Mouse (Mus musculus) erythroid progenitor cell, adult 5-6 weeks (primary cell): ENCODE results near the gene Slc22a7. TPM values are rescaled to one million over a fixed set of nuclear protein-coding genes. Genes with fewer than 3 reads are reported as not detected.

Experiments used
- ATAC-seq: replicated peaks from 2 replicates; pipeline ENCODE4 v1.8.0; 2016; ENCODE audit warnings: moderate number of reproducible peaks, mild to moderate bottlenecking, moderate TSS enrichment, inconsistent platforms; ENCODE audit not compliant: poor library complexity, low FRiP score, severe bottlenecking
- total RNA-seq, 2 experiments: library from RNA; stranded (forward) in 1 of 2; stranded (reverse) in 1 of 2; fragments of 150-400 nt in 1 of 2; fragments of 186-747, 209-891 nt in 1 of 2; gene quantifications; 2 replicates each; pipeline versions ENCODE4 v1.2.3 to v1.2.4; 2015 to 2017; ENCODE audit warnings: low replicate concordance in 2 of 2

Gene Slc22a7
- total RNA-seq (2015; ENCODE audit: low replicate concordance) (not detected in 2 replicates), total RNA-seq (2017; ENCODE audit: low replicate concordance) (not detected in 2 replicates)

DNA sequence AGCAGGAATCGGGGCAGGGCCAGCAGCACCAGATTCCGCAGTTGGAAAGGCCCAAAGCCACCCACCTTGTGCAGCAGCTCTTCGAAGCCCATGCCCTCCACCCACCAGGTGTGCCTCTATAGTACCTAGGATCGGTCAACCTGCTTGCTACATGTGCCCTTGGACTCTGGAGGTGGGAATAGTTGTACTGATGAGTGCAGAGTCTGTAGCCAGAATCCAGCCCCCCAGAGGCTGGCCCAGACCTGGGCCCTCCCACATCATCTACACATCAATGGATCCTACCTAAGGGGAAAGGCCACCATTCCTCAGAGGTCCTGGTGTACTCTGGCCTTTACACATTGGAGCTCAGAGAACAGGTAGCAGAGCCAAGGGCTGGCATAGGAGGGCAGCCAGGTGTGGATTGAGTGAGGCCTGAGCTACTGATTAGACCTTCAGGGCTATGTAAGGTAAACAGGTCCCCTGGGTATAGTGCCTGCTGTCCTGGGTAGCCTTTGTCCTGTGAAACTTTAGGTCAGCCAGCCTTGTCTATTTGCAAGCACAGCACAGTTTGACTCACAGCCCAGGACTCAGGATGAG lies at the start of gene Slc22a7:
TSS of gene Slc22a7 (minus strand) at position 160 of the 576 bp plus-strand sequence.
- no peak for ATAC-seq

DNA sequence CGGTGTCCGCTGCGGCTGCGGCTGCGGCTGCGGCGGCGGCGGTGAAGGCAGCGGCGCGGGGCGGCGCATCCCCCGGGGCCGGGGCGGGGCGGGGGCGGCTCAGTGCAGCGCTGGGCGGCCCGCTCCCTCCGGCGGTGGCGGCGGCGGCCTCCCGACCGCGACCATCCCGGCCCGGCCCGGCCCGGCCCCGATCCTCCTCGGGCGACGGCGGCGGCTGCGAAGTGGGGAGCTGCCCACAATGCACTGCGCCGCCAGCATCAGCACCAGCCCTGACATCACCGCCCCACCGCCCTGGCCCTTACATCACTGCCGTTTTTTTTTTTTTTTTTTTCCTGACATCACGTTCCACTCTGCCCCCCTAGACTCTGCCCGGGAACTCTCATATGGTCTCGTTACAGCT lies 49.2 kb upstream of the Slc22a7 start, which contains the start of gene Ttbk1:
TSS of gene Ttbk1 (minus strand) at position 245 of the 400 bp plus-strand sequence.
- ATAC-seq = no peak

DNA sequence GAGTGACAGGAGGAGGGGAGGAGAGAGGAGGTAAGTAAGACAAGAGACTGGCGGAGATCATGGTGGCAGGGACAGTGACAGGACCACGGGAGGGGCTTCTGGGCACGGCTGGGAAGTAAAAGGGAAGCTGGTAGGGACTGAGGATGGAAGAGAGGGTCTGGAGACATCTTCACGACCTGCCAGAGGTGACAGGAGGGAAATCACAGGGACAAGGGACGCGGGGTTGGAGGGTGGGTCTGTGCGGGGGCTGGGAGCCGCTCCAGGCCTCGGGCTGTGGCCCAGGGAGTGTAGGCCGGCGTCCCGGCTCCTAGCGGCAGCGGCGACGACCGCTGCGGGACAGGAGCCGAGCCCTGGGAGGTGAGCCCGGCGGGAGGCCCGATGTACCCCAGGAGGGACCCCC lies 48.7 kb upstream of the Slc22a7 start:
- no peak for ATAC-seq

DNA sequence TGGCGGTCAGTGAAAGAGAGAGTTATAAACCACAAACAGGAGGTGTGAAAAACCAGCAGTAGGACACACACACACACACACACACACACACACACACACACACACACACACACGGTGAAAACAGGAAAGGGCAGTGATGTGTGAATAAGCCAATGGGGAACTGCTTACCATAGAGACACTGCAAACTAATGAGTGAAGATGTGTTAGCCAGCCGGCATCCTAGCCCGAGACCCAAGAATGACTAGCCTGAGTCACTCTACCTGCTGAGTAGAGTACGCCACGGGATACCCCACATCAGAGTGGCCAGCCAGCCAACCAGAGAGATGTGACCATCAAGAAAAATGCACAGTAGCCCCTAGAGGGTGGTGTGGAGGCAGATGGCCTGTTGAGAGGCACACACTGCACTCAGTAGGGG lies 46.2 kb upstream of the Slc22a7 start:
- no peak for ATAC-seq

DNA sequence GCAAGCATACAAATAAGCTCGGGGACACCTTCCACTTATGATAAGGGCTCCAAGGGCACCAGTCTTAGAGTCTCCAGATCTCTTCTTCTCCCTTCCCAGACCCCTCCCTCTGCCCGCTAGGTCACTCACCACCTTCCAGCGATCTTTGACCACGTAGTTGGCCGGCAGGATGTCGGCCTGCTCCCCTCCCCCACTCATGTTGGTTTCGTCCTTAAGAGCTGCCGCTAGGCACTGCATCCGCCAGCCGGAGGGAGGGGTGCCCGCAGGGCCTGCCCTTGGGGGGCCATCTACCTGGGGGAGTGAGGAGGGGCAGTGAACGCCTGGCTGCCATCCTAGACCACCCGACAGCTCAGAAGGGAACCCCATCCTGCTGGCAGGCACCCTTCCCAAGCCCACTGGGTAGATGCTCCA lies 45.8 kb upstream of the Slc22a7 start:
- ATAC-seq = no peak

DNA sequence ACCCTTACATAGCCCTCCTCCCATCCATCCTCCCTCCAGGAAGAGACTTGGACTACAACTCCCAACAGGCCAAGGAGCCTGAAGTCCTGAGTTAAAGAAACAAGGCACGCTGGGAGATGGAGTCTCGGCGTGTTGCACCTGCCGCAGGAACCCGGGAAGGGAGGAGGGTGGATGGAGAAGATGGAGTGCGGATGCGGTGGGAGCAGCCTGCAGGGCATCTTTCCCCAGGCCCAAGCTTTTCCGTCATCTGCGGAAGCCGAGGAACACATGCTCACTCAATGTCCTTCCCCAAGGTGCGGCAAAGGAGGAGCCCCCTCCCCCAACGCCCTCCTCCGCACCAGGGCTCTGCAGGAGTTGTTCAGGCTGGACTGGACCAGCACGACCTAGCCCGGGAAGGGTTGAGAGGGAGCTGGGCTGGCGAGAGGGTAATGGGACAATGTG lies 45.3 kb upstream of the Slc22a7 start:
- no peak for ATAC-seq

DNA sequence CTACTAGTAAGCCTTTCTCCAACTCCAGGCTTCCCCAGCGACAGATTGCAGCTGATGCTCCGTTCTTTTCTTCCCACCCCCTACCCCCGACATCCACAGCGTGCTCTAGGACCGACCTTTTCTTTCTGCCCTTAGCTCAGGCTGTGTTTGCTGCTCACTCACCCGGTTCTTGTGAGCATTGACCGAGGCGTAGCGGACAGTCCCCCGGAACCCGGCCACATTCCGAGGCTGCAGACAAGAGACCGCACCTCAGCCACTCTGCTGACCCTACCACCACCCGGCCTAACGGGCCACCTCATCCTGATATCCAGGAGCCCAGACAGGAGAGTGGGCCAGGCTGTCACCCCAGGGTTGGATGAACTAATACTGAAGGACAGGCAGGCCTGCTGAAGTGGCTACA lies 39.0 kb upstream of the Slc22a7 start:
- no peak for ATAC-seq

DNA sequence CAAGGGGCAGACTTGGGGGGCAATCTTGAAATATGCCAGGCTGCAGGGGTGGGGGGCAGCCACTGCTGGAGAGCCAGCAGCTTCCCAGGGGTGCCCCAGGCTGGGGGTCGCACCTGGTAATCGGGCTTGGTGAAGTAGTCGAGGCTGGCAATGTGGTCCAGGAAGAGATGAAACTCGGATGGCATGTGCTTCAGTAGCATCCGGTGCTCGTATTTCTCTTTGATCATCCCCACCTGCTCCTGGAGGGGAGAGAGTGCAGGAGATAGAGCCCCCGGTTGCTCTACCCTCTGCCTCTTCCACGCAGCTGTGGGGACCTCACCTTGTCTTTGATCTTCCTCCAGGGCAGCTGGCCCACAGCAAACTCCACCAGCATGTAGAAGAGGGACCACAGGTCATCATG lies 38.3 kb upstream of the Slc22a7 start:
- ATAC-seq = no peak

DNA sequence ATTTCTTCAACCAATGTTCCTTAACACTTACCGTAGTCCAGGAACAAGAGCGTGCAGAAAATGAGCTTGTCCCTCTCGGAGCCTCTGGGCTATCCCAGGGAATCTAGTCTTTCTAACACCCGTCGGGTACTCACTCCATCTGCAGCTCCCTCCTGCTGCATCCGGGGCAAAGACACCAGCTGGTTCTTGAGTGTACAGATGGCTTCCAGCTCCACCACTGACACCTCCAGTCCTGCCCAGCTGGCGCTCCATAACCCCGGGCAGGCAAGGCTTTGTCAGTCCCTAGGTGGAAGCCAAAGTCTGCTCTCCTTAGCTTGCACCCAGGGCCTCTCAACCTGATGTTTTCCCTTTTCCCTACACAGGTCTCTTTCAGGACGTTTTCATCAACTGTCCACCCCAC lies 29.6 kb upstream of the Slc22a7 start:
- no peak for ATAC-seq

DNA sequence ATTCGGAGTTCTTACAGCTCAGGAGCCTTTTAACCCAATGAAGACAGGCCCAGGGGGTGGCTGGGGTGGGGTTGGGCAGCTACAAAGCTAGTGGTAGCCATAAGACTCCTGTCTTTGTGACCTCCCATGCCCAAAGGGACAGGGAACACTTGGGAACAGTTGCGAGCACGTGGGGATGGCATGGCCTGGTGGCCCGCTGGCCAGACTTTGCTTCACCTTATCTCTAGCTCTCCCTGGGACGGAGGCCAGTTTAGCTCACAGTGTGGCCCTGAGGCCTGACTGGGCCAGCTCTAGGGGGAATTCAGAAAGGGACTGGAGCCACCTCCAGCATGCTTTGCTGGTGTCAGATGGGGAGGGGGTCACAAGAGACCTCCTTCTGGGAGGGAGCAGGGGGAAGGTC lies 24.0 kb upstream of the Slc22a7 start:
- ATAC-seq = no peak

DNA sequence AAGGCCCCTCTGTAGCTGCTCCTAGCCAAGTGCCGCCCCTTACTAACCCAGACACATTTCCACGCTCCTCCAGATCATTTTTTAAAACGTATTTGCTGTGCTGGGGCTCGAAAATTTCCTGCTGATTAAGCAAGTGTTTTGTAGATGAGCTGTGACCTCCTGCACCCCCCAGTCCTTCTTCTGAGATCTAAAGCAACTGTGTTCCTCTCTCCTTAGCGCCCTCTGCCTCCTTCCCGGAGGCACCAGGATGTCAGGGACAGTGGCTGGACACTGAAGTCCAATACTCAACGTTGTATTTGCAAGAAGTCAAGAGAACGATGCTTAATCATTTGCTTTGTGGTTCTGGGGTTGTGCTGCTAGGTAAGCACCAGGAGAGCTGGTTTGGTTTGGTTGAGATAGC lies 23.1 kb upstream of the Slc22a7 start:
- no peak for ATAC-seq

DNA sequence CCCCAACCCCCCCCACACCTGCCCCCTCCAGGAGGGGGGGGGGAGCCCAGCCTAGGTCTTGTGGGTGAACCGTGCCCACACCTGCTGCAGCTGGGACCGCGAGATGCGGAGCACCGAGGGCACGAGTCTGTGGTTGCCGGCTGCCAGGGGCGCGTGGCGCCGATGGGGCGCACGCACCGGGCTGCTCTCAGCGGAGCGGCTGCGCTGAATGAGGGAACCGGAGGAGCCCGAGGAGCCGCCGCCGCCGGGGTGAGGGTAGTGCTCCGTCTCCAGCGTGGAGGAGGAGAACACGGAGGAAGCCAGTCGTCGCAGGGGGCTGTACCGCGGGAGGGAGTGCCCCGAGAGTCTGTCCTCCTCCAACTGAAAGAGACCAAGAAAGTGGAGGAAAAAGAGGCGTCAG lies 22.4 kb upstream of the Slc22a7 start:
- ATAC-seq = no peak

DNA sequence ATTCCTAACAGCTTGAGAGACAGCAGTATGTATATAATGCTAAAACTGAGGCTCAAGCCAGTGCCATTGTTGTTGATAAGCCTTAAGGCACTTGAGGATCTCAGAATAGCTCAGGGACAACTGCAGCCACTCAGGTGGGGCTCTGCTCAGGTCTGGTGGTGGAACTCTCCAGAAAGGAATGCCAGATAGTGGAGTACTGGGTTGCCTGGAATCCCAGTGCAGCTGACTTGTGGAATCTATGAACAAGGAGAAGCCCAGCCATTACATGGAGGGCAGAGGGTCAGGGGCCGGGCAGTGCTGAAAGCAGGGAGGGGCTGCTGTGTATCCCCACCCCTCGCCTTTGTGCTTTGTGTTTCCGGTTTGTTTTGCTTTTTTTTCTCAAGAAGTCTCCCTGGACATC lies 20.2 kb upstream of the Slc22a7 start:
- ATAC-seq = no peak

DNA sequence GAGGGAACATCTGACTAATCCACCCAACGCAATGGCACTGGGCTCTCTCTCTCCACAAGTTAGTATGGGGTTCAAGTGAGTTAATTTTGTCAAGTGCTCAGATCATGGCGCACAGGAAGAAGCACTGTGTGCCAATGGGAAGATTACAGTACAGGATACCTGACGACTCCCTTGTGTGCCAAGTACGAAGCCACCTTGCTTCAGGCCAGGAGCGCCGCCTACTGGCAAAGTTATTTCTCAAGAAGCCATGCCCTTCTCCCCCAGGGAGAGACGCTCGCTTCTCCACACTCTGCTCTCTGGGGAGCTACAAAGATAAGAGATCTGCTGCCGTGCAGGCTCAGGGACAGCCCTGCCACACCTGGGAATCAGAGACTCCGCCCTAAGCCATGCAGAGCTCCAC lies 19.5 kb upstream of the Slc22a7 start:
- no peak for ATAC-seq

DNA sequence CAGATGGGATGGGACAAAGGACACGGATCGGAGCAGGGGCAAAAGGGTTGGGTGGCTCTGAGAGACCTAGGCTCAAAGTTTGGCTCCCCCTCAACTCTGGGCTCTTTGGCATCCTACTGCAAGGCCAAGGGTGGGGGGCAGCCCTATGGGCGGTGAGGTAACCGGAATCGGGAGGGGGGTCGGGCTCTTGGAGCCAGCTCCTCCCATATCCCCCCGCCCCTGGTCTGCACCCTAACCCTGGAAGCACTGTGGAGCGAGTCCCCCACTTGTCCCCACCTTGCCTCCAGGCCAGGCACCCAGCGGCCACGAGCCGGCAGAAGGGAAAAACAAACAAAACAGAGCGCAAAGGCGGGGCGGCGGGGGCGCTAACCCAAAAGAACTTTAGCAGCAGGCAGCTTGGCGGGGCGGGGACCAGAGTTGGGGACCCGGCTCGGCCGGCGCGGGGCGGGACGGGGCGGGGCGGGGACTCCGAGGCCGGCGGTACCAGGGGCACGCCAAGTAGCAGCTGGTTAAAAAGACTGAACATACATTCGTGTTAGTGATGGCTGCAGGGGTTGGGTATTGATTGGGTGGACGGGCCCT lies 16.9 kb upstream of the Slc22a7 start:
- ATAC-seq = no peak

DNA sequence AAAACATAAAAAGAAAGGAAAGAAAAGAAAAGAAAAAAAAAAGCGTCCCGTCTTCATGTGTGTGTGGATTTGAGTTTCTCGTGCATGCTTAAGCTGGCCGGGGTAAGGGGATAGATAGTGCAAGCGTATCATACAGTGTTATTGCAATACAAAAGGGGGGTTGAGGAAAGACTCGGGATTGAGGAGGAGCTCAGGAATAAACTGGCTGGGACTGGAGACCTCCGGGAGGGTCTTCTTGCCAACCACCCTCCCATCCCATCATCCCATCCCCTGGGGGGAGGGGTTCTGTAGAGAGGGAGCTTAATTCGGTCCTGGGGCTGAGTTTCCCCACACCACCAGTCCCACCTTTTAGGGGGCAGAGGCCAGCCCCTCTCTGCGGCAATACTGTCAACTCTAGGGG lies 16.3 kb upstream of the Slc22a7 start:
- ATAC-seq = no peak

DNA sequence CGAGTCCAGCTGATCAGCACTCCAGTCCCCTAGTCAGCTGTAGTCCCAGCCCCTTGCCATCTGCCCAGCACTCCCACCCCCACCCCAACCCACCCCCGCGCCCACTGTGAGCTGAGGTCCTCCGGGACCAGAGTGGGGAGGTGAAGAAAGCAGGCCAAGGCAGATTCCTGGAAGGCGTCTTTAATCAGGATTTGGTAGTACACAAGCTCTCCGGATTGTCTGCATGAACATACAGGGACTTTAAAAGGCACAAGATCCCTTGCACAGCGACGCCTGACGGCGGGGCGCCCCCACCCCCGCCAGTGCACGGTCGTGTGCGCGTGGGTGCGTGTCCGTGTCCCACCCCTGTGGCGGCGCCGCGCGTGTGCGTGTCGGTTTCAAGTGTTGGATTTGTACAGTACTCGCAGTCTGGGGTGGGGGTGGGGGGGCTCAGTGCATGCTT lies 15.7 kb upstream of the Slc22a7 start:
- ATAC-seq = no peak

DNA sequence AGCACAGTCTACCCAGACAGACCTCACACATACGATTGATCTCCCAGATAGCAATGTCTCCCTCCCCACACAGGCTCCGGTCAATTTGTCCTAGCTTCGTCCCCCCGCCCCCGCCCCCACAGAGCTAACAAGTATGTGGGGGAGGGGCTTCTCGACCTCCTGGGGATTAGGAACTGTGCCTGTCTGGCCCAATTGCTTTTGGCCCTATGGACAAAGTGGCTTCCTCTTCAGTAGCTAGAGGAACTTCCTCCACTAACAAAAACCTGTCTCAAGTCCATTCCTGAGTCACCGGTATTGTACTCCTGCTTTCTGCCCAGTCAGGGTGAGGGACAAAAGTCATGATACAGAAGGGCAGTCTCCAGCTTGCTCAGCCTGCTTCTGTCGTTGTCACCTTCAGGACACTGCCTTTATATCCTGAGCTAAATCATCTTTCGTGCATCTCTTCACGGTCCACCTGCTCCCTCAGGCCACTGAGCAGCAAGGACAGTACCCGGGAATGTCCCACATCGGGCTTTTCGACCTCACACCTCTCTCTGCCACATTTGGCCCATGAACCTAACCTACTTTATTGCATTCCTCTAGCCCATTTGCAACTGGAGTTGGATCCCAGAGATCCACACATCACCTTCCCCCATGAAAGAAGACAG lies 15.2 kb upstream of the Slc22a7 start:
- no peak for ATAC-seq

DNA sequence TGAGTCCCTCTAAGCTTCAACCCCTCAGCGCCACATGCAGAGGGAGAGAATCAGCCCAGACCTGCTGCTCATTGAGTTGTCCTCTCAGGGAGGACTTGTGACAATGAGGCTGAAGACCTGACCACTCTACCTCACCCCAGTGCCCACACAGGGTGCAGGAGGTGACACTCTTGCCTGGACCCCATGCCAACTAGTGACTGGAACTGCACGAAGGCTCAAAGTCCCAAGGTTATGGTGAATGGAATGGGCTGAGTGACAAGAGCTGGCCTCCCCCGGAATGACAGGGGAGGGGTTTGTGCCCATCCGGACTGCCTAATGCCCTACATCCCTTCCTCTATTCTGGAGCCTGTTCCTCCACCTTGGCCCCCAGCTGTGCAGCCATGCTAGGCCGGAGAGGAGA lies 14.4 kb upstream of the Slc22a7 start:
- ATAC-seq = no peak

DNA sequence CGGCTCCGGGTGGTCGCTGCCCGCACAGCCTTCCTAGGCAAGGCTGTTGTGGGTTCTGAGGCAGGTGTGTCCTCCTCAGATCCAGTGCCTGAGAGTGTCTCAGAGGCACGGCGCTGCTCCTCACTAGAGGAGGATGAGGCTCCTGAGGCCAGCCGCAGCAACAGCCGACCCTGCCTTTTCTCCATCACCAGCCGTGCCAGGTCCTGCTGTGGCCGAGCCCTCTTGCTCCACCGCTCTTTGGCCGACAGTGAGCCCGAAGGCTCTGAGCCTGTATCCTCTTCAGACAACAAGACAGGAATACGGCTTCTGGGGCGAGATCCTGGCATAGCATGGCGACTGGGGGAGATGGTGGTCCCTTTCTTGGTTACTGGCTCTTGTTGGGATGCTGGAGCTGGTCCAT lies 8.0 kb upstream of the Slc22a7 start:
- ATAC-seq = no peak

DNA sequence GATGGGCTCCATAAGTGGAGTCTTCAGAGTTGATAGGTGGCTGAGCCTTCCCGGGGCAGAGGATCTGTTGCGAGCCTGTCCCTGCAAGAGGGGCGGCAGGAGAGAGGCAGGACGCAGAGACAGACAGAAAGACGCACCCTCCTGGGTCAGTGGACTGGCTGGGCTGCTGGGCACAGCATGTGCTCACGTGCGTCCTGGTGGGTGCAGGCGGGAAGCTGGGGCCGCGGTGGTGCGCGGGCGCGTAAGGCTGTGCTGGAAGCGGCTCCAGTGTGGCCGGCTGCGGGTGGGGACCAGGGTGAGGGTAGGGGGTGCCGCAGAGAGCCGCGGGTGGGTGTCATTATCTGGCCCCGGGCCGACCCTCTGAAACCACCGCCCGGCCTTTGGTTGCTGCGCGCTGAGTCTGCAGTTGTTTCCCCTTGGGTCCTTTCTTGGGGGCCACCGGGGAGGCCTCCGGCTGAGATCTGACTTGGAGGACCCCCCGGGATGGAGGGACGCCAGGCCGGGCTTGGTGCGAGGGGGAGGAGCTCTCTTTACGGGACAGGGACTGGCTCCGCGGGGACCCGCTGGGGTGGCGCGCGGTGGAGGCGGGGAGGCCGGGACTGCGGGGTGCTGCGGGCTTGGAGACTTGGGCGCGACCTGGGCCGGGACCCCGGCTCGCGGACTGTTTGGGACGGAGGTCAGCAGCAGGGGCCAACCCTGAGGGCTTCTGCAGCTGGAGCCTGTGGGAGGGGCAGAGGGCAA lies 6.8 kb upstream of the Slc22a7 start:
- no peak for ATAC-seq
